Mouse (Mus musculus) liver (tissue): ENCODE measurements at regions not wholly inside any gene's neighbourhood (a gene's known extent, or its start where the extent isn't known, plus 50 kb on each side); places are given as distances from the start of the nearest gene placed in this dataset.

Source experiments
- DNase-seq: peaks from one replicate; pipeline ENCODE4 v3.0.0-alpha.2; 2020; ENCODE audit warnings: mixed read lengths

DNA sequence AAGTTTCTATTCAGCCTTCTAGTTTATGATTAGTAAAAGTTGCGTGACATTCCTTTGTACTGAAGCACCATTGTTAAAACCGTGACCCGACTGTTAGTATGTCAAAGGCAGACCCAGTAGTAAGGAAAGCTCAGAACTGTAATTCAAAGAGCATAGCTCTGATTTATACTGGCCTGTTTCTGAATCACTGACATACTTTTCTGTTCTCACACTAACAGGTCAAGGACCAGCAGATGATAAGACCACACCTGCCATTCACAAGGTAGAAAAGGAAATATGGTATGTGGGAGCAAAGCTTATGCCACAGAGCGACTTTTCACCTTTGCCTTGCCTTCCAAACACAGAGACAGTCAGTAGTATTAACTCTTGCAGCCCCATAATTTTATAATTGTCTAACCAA, 269.5 kb upstream of the Acvr2a start:
- DNase-seq, result no peak

DNA sequence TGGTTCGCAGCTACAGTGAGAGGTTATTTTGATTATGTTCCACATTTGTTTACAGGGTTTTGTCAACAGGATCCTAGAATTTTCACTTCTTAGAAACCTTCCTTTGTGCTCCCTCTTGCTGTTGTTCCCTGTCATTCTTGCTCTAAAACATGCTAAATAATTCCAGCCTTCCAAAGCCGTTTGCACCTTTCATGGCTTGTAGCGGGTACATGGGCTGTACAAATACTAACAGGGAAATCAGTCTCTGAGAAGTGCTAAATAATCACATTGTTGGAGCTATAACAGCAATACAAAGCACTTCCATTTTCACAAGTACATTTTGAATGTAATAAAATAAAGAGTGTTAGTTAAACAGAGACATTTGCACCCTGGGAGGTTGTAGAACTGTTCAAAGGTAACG, 268.8 kb upstream of the Acvr2a start:
- DNase-seq, result no peak

DNA sequence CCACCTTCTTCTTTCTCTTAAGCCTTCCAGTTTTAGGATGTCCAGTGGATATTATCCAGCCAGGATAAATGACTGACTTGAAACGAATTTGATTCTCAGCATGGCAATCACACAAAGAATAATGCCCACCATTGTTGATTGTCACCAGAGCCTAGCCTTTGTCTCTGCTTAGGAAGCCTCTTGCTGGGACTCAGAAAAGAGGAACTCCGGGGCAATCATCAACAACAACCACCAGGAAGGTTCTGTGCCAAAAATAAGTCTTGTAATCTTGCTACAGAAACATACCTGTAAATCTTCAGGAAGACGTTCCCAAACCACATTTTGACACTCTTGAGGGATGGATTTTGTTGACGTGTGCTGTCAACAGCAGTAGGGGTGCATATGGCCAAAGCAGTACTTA, 268.2 kb upstream of the Acvr2a start:
- no peak for DNase-seq

DNA sequence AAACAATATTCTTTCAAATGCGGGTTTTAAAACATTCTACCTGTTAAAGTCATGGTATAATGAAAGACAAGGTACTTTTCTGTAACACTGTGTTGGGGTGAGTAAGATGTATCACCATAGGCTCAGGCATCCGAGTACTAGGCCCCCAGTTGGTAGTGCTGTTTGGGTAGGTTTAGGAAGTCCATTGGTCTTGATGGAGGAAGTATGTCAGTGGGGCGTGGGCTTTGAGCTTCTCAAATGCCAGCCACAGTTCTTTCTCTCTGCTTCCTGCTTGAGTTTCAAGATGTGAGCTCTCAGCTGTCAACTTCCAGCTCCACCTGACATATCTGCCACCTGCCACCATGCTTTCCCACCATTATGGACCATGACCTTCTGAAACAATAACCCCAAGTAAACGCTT, 267.7 kb upstream of the Acvr2a start:
- no peak for DNase-seq

DNA sequence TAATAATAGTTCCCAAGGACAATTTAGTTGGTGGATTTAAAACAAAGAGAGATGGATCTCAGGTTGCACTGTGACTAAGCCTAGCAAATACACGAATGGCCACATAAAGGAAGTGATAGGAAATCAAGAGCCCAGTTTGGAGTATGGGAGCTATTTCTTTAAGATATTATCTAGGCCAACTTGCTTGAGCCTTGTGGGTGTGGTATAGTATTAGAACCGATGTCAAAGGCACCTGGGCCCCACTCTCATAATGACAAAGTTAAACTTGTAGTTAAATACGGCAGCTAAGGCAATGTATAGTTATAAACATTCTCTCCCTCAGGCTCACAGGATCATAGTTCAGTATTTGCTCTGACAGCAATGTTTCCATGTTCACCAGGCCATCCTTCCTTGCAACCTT, 257.3 kb upstream of the Acvr2a start:
- DNase-seq, result no peak

DNA sequence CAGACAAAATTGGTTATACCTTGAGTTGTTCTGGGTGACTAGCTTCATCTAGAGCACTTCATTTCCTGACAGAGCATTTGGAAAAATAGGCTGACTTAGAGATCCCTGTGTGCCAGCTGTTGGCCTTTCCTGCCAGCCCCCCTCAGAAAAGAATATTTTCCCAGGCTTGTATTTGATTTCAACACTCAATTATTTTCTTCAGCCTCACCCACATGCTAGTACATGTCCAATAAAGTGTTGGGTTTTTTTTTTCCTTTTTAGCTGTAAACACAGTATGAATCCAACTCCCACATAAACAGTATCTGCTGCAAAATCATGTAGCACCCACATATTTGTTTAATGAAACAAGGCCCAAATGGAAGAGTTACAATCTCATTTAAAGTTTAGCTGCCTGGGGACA, 256.8 kb upstream of the Acvr2a start:
- DNase-seq, result no peak

DNA sequence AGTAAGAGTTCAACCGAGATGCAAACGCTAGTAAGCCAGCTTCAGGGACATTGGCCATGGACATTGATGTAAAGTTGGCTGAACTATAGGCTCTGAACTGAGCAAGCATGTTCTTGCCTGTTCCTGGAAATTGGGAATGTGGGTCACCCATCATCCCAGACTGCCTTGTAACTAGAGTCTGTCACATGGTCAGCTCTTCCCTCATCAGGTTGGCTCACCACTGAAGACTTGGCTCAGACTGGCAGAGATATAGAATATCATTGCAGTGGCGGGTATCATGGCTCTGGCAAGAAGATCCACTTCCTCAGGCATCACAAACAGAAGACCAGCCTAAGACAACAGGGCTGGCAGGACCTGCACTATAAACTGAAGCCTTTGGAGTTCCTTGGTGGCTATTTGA, 255.3 kb upstream of the Acvr2a start:
- no peak for DNase-seq

DNA sequence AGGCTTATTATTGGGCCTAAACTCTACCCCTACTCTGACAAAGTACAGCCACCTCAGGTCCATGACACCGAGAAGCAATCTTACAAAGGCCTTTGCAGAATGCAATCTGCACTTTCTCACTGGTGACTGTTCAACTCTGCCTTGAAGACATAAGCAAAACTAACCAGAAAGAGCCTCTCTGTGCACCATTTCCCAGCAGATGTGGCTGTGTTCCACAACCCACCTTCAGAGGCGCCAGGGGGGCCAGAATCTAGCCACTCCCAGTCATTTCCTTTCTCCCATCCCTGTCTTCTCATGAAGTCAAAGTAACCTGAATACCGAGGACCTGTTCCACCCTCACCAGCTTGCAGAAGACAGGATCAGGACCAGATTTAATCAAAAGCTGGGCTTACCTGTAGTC, 250.3 kb upstream of the Acvr2a start:
- DNase-seq, result no peak

DNA sequence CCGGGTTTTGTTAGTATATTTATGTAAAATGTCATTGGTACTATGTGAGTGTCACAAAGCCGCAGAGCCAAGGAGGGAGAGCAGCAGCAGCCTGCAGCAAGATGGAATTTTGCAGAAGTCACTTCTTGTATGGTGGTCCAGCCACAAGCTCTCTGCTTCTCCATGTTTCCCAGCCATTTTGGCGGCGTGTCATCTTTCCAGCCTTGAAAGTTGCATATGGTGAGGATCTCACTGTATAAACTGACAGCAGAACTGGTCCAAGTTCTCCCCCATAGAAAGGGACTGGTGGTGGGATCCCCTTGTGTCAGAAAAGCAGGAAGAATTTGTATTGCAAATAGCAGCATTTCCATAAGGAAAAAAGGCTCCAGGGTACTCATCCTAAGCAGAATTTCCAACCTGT, 249.7 kb upstream of the Acvr2a start:
- no peak for DNase-seq

DNA sequence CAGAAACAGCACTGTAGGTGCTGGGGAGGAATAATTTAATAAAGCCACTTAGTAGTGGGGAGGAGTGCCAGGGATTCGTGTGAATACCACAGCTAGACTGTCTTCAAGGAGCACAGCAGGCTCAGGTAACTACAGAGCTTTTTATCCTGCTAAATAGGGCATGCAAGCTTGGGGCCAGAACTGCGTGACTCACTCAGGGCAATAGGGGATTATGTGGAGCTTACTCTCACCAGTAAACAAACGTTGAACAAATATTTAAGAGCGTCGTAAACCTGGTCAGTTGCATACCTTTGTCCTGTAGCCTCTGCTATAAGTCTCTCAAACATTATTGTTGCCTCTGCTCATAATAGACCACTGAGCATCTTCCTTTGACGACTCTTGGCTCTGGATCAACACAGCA, 246.0 kb upstream of the Acvr2a start:
- DNase-seq, result no peak

DNA sequence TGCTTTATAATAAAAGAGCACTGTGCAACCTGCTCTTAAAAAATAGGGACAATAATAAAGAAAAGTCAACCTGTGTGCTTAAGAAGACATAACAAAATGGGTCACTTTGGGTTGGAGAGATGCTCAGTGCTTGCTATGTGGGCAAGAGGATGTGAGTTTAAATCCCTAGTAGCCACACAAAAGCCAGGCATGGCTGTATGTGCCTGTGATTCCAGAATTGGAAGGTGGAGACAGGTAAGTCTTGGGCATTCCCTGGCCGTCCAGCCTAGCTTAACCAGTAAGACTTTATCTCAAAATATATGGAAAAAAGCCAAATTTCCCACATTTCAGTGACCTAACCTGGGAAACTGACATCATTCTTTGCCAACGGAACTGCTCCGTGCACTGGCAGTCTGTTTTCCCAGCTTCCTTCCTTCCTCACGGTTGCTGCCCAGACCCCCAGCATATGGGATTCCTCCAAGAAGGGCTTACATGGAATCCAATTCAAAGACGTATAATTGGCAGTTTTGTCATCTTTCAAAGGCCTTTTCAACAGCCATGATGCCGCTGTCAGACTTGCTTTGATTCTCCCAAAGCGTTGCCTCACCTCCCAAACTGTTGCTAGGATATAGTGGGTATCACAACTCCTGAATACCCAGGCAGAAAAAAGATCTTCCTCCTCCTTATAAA, 227.6 kb upstream of the Acvr2a start:
- no peak for DNase-seq

DNA sequence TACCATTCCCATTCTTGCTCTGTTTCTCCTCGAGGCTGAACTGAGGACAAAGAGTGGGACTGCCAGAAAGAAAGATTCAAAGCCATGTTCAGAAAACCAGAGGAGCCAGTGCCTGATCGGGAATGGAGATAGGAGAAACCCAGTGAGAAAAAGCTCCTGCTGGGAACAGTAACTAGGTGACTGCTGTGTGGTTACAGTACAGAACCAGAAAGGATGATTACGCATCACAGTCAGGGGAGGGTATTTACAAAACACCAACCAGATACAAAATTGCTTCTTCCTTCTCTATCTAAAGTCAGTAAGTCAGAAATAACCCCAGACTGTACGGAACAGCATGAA, 227.1 kb upstream of the Acvr2a start:
- DNase-seq, result no peak

DNA sequence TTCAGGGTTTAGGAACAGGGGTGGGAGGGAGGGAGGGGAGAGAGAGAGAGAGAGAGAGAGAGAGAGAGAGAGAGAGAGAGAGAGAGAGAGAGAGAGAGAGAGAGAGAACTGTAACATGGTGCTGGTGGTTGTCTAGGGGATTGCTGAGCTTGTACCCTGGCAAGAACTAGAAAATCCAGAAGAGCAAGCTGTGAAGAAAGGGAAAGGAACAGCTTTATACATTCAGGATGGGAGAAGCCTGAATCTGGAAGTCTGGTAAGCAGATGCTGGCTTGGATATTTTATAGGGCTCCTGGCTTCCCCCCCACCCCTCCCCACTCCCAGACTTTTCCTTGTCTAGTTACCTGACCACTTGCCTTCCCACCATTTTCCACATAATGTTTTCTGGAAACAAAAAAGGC, 224.2 kb upstream of the Acvr2a start:
- DNase-seq, result no peak

DNA sequence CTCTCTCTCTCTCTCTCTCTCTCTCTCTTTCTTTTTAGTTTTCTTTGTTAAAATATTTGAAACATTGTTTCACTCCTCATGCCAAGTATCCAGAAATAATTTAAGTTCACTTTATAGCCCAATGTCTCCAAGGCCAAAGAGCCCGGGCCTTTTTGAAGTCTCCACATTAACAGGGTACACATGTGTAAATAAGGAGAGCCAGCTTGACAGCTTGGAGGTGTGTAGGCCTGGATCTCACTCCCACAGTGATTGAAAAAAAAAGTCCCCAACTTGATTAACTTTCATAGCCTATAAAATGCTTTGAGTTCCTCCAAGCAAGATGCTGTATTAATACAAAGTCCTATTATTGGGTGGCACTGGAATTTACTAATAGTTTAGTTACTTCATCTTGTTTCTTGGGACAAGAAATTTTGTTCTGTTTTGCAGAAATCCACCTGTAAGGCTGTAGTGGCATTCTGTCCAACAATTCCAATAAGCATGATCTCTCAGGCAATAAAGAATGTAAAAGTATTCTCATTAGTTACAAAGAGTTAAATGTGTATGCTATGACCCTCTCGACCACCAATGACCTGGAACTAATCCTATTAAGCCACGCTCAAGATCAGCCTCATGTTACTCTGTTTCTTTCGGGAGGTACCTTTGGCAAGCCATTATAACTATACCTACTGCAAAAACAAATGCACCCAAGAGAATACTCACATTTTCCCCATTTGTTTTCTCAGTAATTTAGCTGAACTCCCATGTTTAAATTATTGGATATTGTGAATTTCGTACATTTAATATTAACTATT, 215.9 kb upstream of the Acvr2a start:
- no peak for DNase-seq

DNA sequence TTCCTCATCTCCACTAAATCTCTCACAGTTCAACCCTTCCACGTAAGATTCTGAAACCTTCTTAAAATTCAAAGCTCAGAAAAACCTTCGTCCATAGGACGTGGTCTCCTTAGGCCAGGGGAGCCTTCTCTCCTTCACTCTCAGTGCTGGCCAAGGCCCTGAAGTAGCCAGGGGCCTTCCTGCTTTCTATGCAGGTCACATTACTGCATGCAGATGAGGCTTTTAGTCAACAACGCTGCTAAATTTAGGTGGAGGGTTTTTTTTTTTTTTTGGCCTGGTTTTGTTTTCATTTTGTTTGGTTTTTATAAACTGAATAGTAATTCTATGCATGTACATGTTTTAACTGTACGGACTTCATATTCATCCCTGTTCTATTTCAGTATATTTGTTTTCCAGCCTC, 214.5 kb upstream of the Acvr2a start:
- no peak for DNase-seq

DNA sequence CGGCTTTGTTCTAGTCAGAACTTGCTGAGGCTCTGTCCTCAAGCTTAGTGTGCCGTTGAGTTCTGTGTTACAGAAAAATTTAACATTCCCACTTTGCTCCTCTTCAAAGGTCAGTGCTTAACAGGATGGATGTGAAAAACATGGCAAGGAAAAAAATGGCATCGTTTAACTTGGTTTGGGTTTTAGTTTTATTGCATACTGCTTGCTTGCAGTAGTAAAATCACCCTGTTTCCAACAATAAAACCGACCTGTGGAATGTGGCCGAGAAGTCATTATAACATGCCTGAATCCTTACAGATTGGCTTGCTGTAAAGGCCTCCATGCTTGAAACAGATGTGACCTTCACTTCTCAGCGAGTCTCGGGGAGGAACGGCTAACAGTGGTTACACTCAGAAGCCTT, 212.1 kb upstream of the Acvr2a start:
- DNase-seq, result no peak

DNA sequence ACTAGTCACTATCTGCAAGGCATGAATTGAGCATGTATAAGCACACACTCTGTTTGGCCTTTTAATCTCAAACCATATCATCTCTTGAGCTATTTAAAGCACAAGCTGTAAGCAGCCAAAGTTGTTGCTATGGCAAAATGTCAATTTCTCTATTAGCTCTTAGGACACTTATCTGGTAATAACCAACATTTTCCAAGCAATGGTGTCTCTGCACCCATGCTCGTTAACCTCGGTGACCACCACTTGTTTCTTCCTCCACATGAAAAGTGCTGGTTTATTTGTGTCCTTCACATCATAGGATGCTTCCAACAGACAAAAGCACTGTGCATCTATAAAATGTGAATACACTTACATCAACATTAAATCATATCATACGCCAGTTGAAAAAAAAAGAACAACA, 204.4 kb upstream of the Acvr2a start:
- DNase-seq, result no peak

DNA sequence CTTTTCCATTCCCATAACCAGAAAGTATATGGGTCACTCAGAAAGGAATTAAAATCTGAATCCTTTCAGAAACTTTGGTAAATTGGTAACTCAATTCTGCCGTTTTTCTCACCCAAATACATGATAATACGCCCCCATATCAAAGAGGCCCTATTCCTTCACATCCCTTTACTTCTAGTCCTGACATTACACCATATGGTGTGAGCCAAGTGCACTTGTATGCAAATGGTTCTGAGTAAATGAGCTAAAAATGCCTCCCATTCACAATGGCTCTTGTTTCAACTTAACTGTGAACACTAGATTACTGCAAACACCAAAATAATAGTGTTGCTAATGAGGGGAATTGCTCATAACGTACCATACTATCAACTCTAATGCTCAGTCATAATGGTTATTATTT, 201.7 kb upstream of the Acvr2a start:
- no peak for DNase-seq

DNA sequence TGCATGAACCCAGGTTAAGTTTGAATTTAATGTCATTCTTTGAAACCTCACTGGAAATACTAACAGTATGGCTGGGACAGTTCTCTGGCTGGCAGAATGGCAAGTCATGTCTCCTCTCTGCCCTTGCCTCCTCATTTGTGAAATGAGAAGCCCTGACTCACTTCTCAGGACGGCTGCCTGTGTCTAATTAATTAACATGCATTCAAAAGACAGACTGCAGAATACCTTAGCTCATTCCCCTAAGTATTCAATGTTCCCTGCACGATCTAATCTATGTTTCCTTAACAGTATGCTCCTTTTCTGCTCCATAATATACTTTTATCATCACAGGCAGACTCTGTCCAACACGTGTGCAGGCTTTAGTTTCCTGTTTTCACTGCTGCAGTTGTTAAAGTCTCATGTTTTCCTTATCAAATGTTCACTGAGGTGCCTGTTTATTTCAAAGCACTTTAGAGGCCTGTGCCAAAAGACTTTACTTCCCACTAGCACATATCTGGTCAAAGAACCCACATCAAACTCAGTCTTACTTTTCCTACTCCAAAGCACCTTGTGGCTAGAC, 196.7 kb upstream of the Acvr2a start:
- DNase-seq, result no peak

DNA sequence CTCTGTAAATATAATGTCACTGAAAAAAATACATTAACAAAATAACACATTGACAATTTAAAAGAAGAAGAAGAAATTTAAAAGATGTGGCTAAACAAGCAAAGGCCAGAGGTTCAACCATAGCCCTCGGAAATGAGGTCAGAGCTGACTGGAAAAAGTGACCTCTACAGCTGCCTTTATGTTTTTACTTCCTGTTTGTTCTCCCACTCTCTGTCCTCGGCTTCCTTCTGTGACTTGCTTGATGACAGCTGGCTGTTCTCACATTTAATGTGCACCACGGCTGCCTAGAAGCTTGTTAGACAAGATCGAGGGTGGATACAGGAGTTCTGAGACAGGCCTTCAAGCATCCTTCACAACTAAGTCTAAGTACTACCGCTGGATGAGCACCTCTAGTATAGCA, 194.9 kb upstream of the Acvr2a start:
- DNase-seq, result no peak

DNA sequence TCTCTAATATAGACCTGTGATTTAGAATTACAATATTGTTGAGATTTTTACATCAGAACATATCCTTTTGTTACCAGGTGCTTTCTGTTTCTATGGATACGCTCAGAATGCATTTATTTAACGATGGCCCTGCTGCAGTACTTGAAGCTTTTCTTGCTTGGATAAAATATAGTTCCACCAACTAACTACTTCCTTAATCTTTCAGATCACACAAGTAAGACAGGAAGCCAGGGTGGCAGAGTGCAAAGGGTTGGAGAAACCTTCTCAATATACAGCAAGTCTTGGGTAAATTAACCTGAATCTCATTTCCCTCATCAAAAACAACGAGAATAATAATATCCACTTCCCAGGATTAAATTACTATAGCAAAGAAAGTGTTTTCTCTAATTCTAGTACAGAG, 193.1 kb upstream of the Acvr2a start:
- no peak for DNase-seq

DNA sequence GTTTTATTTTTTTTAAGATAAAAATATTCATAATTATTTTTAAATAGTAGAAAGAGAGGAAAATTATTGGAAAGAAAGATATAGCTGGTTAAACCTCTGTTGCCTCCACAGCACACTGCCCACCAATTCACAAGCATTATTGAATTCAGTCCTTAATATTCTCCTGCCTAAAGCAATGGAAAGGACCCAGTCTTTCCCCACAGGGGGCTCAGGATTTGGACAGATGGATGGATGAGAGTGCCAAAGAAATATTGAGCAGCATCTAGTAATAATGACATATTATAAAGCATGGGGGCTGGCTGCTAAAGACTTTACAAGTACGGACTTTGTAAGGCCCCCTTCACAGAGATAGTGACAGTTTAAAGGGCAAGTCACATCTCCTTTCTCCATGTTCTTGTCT, 191.6 kb upstream of the Acvr2a start:
- DNase-seq, result no peak

DNA sequence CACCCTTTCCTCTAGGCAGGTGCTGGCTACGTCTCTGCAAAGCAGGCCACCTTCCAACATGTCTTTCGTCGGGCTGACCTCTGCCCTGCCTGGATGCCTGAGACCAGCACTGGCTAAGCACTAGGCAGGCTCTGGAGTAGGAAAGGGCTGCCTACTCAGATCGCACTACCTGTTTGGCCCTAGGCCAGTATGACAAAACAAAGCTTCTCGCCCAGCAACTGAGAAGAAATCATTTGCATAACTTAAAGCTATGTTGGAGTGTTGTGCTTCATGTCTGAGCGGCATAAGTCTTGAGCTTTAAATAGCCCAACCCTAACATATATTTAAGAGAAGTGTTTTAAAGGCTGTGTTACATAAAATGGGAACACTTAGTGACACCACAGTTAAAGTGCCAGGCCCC, 189.9 kb upstream of the Acvr2a start:
- DNase-seq, result no peak

DNA sequence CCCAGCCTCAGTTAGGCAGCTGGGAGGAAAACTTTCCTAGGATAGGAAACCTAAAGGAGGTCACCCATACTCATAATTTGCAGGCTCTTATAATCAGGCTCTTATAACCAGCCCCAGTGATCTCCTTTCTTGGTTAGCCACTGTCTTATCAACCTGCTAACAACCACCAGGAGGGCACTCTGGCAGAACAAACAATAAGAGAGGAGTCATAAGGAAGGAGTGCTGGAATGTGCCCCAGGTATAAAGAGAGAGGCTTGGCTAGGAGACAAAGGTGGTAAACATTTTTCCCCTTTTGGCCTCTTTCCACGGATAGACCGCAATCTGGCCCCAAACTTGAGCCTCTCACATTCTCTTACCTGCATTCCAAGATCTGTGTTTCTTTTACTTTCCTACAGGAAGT, 189.4 kb upstream of the Acvr2a start:
- DNase-seq, result no peak

DNA sequence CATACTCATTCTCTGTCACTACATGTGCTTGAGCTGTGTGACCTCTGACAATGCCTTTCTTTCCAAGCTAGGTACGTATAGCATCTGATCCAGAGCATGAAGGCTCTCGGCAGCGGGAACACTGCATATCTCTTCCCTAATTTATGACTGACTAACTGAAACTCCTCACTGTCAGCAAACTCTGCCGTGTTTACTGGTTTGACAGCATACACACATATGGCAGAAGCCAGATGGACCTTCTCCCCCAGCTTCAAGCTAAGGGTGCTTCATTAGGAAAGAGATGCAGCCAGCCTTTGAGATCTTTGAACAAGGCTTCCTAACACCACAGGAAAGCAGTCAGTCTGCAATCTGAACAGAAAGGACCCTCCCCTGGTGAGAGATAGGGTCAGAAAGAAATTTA, 186.9 kb upstream of the Acvr2a start:
- no peak for DNase-seq
